Mouse (Mus musculus): ENCODE results near the gene Wdr38. TPM values are rescaled to one million over a fixed set of nuclear protein-coding genes. Genes with fewer than 3 reads are reported as not detected.

Gene Wdr38
- 1.3 TPM for polyA plus RNA-seq (2017; shearing (Covaris generic))

GRCm38 (mm10) chr2:38997386-38998374 is at the start of gene Wdr38:
Gene Wdr38, plus strand, starts transcription at chr2:38997476.

GRCm38 (mm10) chr2:39004880-39005435 is 7.7 kb downstream of the Wdr38 start, which contains the start of gene Arpc5l:
Gene Arpc5l, plus strand, starts transcription at chr2:39005348.

GRCm38 (mm10) chr2:39005574-39006079 is 8.4 kb downstream of the Wdr38 start, which contains the start of gene Rpl35:
Gene Rpl35, minus strand, starts transcription at chr2:39005624.

Other genes starting within 250 kb of the Wdr38 start
- 1.8 TPM for gene Nr6a1, start 69.8 kb upstream of the Wdr38 start, polyA plus RNA-seq (2017; shearing (Covaris generic))
- gene Olfml2a, start 65.5 kb upstream of the Wdr38 start, polyA plus RNA-seq (2017; shearing (Covaris generic)) = 0.10 TPM
- gene Arpc5l, start 7.9 kb downstream of the Wdr38 start, polyA plus RNA-seq (2017; shearing (Covaris generic)) = 108 TPM
- 763 TPM for gene Rpl35, start 8.1 kb downstream of the Wdr38 start, polyA plus RNA-seq (2017; shearing (Covaris generic))
- gene Golga1, start 68.1 kb downstream of the Wdr38 start, polyA plus RNA-seq (2017; shearing (Covaris generic)) = 23.9 TPM
- gene Scai, start 193.3 kb downstream of the Wdr38 start, polyA plus RNA-seq (2017; shearing (Covaris generic)) = 16.7 TPM
- gene Ppp6c, start 229.0 kb downstream of the Wdr38 start, polyA plus RNA-seq (2017; shearing (Covaris generic)) = 142 TPM

Measured in naive thymus-derived CD4-positive, alpha-beta T cell, adult 5 months (primary cell).